ENCODE assay signal across 16 mouse cellular contexts in the genomic region with DNA sequence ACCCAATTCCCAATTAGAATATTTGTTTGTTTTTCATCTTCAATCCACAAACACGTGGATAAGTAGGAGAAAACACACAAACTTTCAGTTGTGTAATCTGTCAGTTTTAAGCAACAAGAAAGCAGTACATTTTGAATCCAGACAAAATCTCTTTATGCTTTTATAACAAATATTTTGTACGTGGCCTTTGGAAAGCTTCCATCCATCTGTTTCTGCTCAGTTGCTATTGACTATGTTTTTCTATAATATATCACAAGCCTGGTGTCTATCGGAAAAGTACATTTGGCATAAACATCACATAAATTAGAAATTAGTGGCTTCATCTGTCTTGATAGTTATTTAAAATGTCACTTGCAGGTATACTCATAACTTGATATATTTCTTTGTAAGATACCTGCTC.
"Had no signal": no experiment of that assay in that cellular context is flagged by ENCODE, and none has a peak within 500 bp of the region (broad histone marks: within the 10 kb centered on the region; RNA-seq: fewer than 3 reads in every experiment).

No protein-coding gene starts in this region.

- H3K4me1 ChIP-seq: megakaryocyte, embryonic 14.5 days; midbrain, embryonic 13.5 days; midbrain, embryonic 15.5 days; neural tube, embryonic 12.5 days; stomach, embryonic 15.5 days had no signal

- H3K27me3 ChIP-seq: megakaryocyte, embryonic 14.5 days; midbrain, embryonic 13.5 days; midbrain, embryonic 15.5 days; neural tube, embryonic 12.5 days; stomach, embryonic 15.5 days had no signal

- H3K36me3 ChIP-seq: midbrain, embryonic 13.5 days; midbrain, embryonic 15.5 days; neural tube, embryonic 12.5 days; stomach, embryonic 15.5 days had no signal

- ATAC-seq: liver, postnatal 0 days; midbrain, embryonic 13.5 days; midbrain, embryonic 15.5 days had no signal

- H3K9me3 ChIP-seq: megakaryocyte, embryonic 14.5 days; midbrain, embryonic 15.5 days; neural tube, embryonic 12.5 days; stomach, embryonic 15.5 days had no signal

- H3K9ac ChIP-seq: liver, postnatal 0 days; midbrain, embryonic 13.5 days; midbrain, embryonic 15.5 days; neural tube, embryonic 12.5 days; stomach, embryonic 15.5 days had no signal

- H3K27ac ChIP-seq: macrophage; midbrain, embryonic 13.5 days; midbrain, embryonic 15.5 days; neural tube, embryonic 12.5 days; stomach, embryonic 15.5 days; stomach, postnatal 0 days had no signal

- DNase-seq: liver, postnatal 0 days; lung, adult 2 months; lung, postnatal 10 days; lung, postnatal 36 days; right cerebral cortex, postnatal 14 days; thymus, adult 2 months; thymus, postnatal 25 days; thymus, postnatal 4 days had no signal

- H3K4me3 ChIP-seq: megakaryocyte, embryonic 14.5 days; midbrain, embryonic 13.5 days; midbrain, embryonic 15.5 days; neural tube, embryonic 12.5 days; stomach, embryonic 15.5 days had no signal

- H3K4me2 ChIP-seq: midbrain, embryonic 11.5 days; midbrain, embryonic 13.5 days; midbrain, embryonic 15.5 days; neural tube, embryonic 12.5 days; stomach, embryonic 15.5 days had no signal
